Mouse (Mus musculus): ENCODE data around the gene Sh3bp2. TPM values are rescaled to one million over a fixed set of nuclear protein-coding genes. Genes with fewer than 3 reads are reported as not detected.

Sh3bp2 gene
- 8.6 and 17.1 TPM in 2 replicates for polyA plus RNA-seq (2012; ENCODE audit: insufficient read depth, low replicate concordance)

- H3K9me3 ChIP-seq, result no peaks in the 10 kb centered on the region
- no peak for TF ChIP-seq GATA1 (IDR thresholded peaks at IDR 0.05; ENCODE audit: borderline replicate concordance, low read length)
- TF ChIP-seq FLI1 (IDR thresholded peaks at IDR 0.05; ENCODE audit: low read length), result no peak
- H3K4me1 ChIP-seq, result peaks cover 77% of the 10 kb centered on the region
- H3K36me3 ChIP-seq (replicated peaks; ENCODE audit: low read length), result peaks cover 26% of the 10 kb centered on the region
- H3K4me3 ChIP-seq (replicated peaks), result peak within 1 kb of the TSS; percentile 97
- H3K27me3 ChIP-seq (replicated peaks), result no peaks in the 10 kb centered on the region
These were observed at the start of gene Sh3bp2 for GRCm38 (mm10) chr5:34525663-34526476. TSS of gene Sh3bp2 (plus strand) at chr5:34525838.

GRCm38 (mm10) chr5:34480926-34481325 lies 44.7 kb upstream of the Sh3bp2 start:
- peaks cover 95% of the 10 kb centered on the region for H3K36me3 ChIP-seq (replicated peaks; ENCODE audit: low read length)
- TF ChIP-seq FLI1 (IDR thresholded peaks at IDR 0.05; ENCODE audit: low read length) (no peak), GATA1 (IDR thresholded peaks at IDR 0.05; ENCODE audit: borderline replicate concordance, low read length) (no peak)

GRCm38 (mm10) chr5:34485731-34486130 lies 39.9 kb upstream of the Sh3bp2 start:
- Histone ChIP-seq H3K27me3 (replicated peaks) (no peaks in the 10 kb centered on the region), H3K4me3 (replicated peaks) (no peak overlapping the region), H3K4me1 (peaks cover 19% of the 10 kb centered on the region; the same call in 1 of the 2 replicates), H3K9me3 (no peaks in the 10 kb centered on the region), H3K36me3 (replicated peaks; ENCODE audit: low read length) (peaks cover 70% of the 10 kb centered on the region)
- TF ChIP-seq FLI1 (IDR thresholded peaks at IDR 0.05; ENCODE audit: low read length) (no peak), GATA1 (IDR thresholded peaks at IDR 0.05; ENCODE audit: borderline replicate concordance, low read length) (no peak)

More at GRCm38 (mm10) chr5:34480926-34481325, 44.7 kb upstream of the Sh3bp2 start:
- no peaks in the 10 kb centered on the region for H3K9me3 ChIP-seq
- 0 out of 2 replicates have a peak, but pooled peaks cover 4% of the 10 kb centered on the region for H3K4me1 ChIP-seq
- H3K4me3 ChIP-seq (replicated peaks), result no peak overlapping the region
- H3K27me3 ChIP-seq (replicated peaks), result no peaks in the 10 kb centered on the region

- Histone ChIP-seq H3K9me3 (no peaks in the 10 kb centered on the region), H3K27me3 (replicated peaks) (no peaks in the 10 kb centered on the region), H3K4me1 (peaks cover 19% of the 10 kb centered on the region; the same call in 1 of the 2 replicates), H3K4me3 (replicated peaks) (no peak overlapping the region), H3K36me3 (replicated peaks; ENCODE audit: low read length) (peaks cover 53% of the 10 kb centered on the region)
- TF ChIP-seq FLI1 (IDR thresholded peaks at IDR 0.05; ENCODE audit: low read length), result no peak
- no peak for TF ChIP-seq GATA1 (IDR thresholded peaks at IDR 0.05; ENCODE audit: borderline replicate concordance, low read length)
These were observed 38.1 kb upstream of the Sh3bp2 start for GRCm38 (mm10) chr5:34487320-34488090.

- Histone ChIP-seq H3K4me1 (peaks cover 19% of the 10 kb centered on the region; the same call in 1 of the 2 replicates), H3K36me3 (replicated peaks; ENCODE audit: low read length) (peaks cover 40% of the 10 kb centered on the region), H3K9me3 (no peaks in the 10 kb centered on the region), H3K4me3 (replicated peaks) (no peak overlapping the region), H3K27me3 (replicated peaks) (no peaks in the 10 kb centered on the region)
- no peak for TF ChIP-seq FLI1 (IDR thresholded peaks at IDR 0.05; ENCODE audit: low read length)
- no peak for TF ChIP-seq GATA1 (IDR thresholded peaks at IDR 0.05; ENCODE audit: borderline replicate concordance, low read length)
These were observed 36.8 kb upstream of the Sh3bp2 start for GRCm38 (mm10) chr5:34488741-34489417.

- Histone ChIP-seq H3K4me1 (peaks cover 19% of the 10 kb centered on the region; the same call in 1 of the 2 replicates), H3K27me3 (replicated peaks) (no peaks in the 10 kb centered on the region), H3K9me3 (no peaks in the 10 kb centered on the region), H3K4me3 (replicated peaks) (no peak overlapping the region), H3K36me3 (replicated peaks; ENCODE audit: low read length) (peaks cover 37% of the 10 kb centered on the region)
- TF ChIP-seq GATA1 (IDR thresholded peaks at IDR 0.05; ENCODE audit: borderline replicate concordance, low read length) (no peak), FLI1 (IDR thresholded peaks at IDR 0.05; ENCODE audit: low read length) (no peak)
These were observed 36.2 kb upstream of the Sh3bp2 start for GRCm38 (mm10) chr5:34489418-34489787.

GRCm38 (mm10) chr5:34496745-34497144 lies 28.9 kb upstream of the Sh3bp2 start:
- Histone ChIP-seq H3K4me3 (replicated peaks) (peak overlapping the region; percentile 21), H3K9me3 (no peaks in the 10 kb centered on the region), H3K36me3 (replicated peaks; ENCODE audit: low read length) (peaks cover 67% of the 10 kb centered on the region), H3K27me3 (replicated peaks) (no peaks in the 10 kb centered on the region), H3K4me1 (peaks cover 39% of the 10 kb centered on the region)
- TF ChIP-seq GATA1 (IDR thresholded peaks at IDR 0.05; ENCODE audit: borderline replicate concordance, low read length) (no peak), FLI1 (IDR thresholded peaks at IDR 0.05; ENCODE audit: low read length) (no peak)

GRCm38 (mm10) chr5:34500886-34501285 lies 24.8 kb upstream of the Sh3bp2 start:
- Histone ChIP-seq H3K36me3 (replicated peaks; ENCODE audit: low read length) (peaks cover 95% of the 10 kb centered on the region), H3K4me3 (replicated peaks) (no peak overlapping the region), H3K9me3 (no peaks in the 10 kb centered on the region), H3K27me3 (replicated peaks) (no peaks in the 10 kb centered on the region), H3K4me1 (peaks cover 56% of the 10 kb centered on the region)
- TF ChIP-seq FLI1 (IDR thresholded peaks at IDR 0.05; ENCODE audit: low read length) (no peak), GATA1 (IDR thresholded peaks at IDR 0.05; ENCODE audit: borderline replicate concordance, low read length) (no peak)

GRCm38 (mm10) chr5:34501588-34501987 lies 24.1 kb upstream of the Sh3bp2 start:
- Histone ChIP-seq H3K4me3 (replicated peaks) (no peak overlapping the region), H3K9me3 (no peaks in the 10 kb centered on the region), H3K27me3 (replicated peaks) (no peaks in the 10 kb centered on the region), H3K36me3 (replicated peaks; ENCODE audit: low read length) (peaks cover 91% of the 10 kb centered on the region), H3K4me1 (peaks cover 57% of the 10 kb centered on the region)
- TF ChIP-seq GATA1 (IDR thresholded peaks at IDR 0.05; ENCODE audit: borderline replicate concordance, low read length) (no peak), FLI1 (IDR thresholded peaks at IDR 0.05; ENCODE audit: low read length) (no peak)
